Mouse (Mus musculus) intestine, postnatal 0 days (tissue): ENCODE measurements around the gene Tgfbr3. TPM values are rescaled to one million over a fixed set of nuclear protein-coding genes. Genes with fewer than 3 reads are reported as not detected.

ENCODE experiments used
- ATAC-seq: fragments of 200-750 bp; cut with Nextera tagmentation; 2 replicates; pipeline ENCODE4 v1.8.0; 2017; ENCODE audit warnings: mild to moderate bottlenecking, moderate TSS enrichment, moderate library complexity
- H3K27ac ChIP-seq: fragments of 300-500 bp; sonication (generic); 2 replicates; pipeline ENCODE4 v1.5.1; 2014; ENCODE audit warnings: mild to moderate bottlenecking, low read depth, low read length, moderate library complexity
- H3K27me3 ChIP-seq: fragments of 300-500 bp; sonication (generic); replicated peaks from 2 replicates; pipeline ENCODE4 v1.6.1; 2014; ENCODE audit warnings: low read length, mixed read lengths; ENCODE audit not compliant: control insufficient read depth, insufficient read depth
- H3K36me3 ChIP-seq: fragments of 300-500 bp; sonication (generic); 2 replicates; pipeline ENCODE4 v1.6.1; 2014; ENCODE audit warnings: mild to moderate bottlenecking, moderate library complexity; ENCODE audit not compliant: control insufficient read depth, insufficient read depth
- H3K4me1 ChIP-seq: fragments of 300-500 bp; sonication (generic); replicated peaks from 2 replicates; pipeline ENCODE4 v1.6.1; 2014; ENCODE audit warnings: antibody characterized with exemption, low read length, mixed read lengths; ENCODE audit not compliant: control insufficient read depth, insufficient read depth
- H3K4me2 ChIP-seq: fragments of 300-500 bp; sonication (generic); replicated peaks from 2 replicates; pipeline ENCODE4 v1.6.1; 2014; ENCODE audit warnings: low read depth, mild to moderate bottlenecking, moderate library complexity
- H3K4me3 ChIP-seq: fragments of 300-500 bp; sonication (generic); 2 replicates; pipeline ENCODE4 v1.5.1; 2014; ENCODE audit warnings: low read depth, low read length
- H3K9ac ChIP-seq: fragments of 300-500 bp; sonication (generic); 2 replicates; pipeline ENCODE4 v1.6.1; 2014; ENCODE audit warnings: mild to moderate bottlenecking, low read depth, low read length
- H3K9me3 ChIP-seq: fragments of 300-500 bp; sonication (generic); 2 replicates; pipeline ENCODE4 v1.6.1; 2016; ENCODE audit warnings: mixed run types; ENCODE audit not compliant: control insufficient read depth
- CTCF ChIP-seq: sonication (generic); IDR thresholded peaks from 2 replicates; pipeline ENCODE4 v1.5.1; 2016; ENCODE audit warnings: low read depth, mild to moderate bottlenecking, control low read depth, antibody characterized with exemption, moderate library complexity
- WGBS: fragments of 180-500 bp; shearing (Covaris S2); extraction: QIAGEN DNeasy Blood & Tissue Kit; methylation state at CpG from one replicate; pipeline ENCODE4 v1.1.7; 2014; 5-methylcytosine and 5-hydroxymethylcytosine counted together
- polyA plus RNA-seq: library from polyadenylated mRNA; unstranded; fragments of >200 nt; fragmentation: Nextera tagmentation; extraction: Ambion mirVana; gene quantifications from 2 replicates; pipeline ENCODE4 v1.2.1, GENCODE M21; 2015

Tgfbr3 gene
- polyA plus RNA-seq, 1 experiment from 2014 or later, result 7.5 TPM

- Histone ChIP-seq H3K27ac (no peak overlapping the region), H3K27me3 (no peaks in the 10 kb centered on the region), H3K36me3 (no peaks in the 10 kb centered on the region), H3K9me3 (no peaks in the 10 kb centered on the region), H3K4me3 (no peak overlapping the region), H3K4me2 (no peak overlapping the region), H3K4me1 (no peaks in the 10 kb centered on the region), H3K9ac (no peak overlapping the region)
- no peak for TF ChIP-seq CTCF
- ATAC-seq, result no peak
- 79% methylated on average over 8 of the region's 8 CpGs for WGBS
These were observed 129.2 kb downstream of the Tgfbr3 start for GRCm38 (mm10) chr5:107159914-107160890.

GRCm38 (mm10) chr5:107158531-107159178, 130.8 kb downstream of the Tgfbr3 start:
- WGBS, result 91% methylated on average over 7 of the region's 7 CpGs
- no peak for ATAC-seq

DNA sequence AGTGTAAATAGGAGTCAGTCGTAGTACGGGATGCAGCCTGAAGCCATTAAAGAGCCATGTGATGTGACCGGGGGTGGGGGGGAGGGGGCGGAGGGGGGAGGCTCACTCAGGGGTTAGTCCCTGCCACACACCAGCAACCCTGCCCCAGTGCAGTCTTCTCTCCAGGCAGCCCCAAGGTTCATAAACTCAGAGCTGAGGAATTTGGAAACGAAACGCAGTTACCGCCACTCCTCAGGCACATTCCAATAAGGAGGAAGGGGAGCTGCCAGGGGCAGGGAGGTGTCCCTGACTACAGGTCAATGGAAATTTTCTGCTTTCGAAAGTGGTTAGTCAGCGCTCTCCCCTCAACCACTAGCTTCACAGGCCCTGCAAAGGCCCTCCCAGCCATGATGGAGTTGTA, 132.0 kb downstream of the Tgfbr3 start:
- H3K4me3 ChIP-seq, result no peak overlapping the region
- H3K4me1 ChIP-seq, result no peaks in the 10 kb centered on the region
- no peaks in the 10 kb centered on the region for H3K27me3 ChIP-seq
- H3K27ac ChIP-seq, result no peak overlapping the region
- no peak for TF ChIP-seq CTCF
- 47% methylated on average over 9 of the region's 9 CpGs for WGBS
- ATAC-seq, result no peak
- no peak overlapping the region for H3K9ac ChIP-seq
- no peak overlapping the region for H3K4me2 ChIP-seq
- H3K9me3 ChIP-seq, result no peaks in the 10 kb centered on the region
- H3K36me3 ChIP-seq, result no peaks in the 10 kb centered on the region

More at GRCm38 (mm10) chr5:107158531-107159178, 130.8 kb downstream of the Tgfbr3 start:
- Histone ChIP-seq H3K4me2 (no peak overlapping the region), H3K9me3 (no peaks in the 10 kb centered on the region), H3K36me3 (no peaks in the 10 kb centered on the region), H3K27me3 (no peaks in the 10 kb centered on the region), H3K9ac (no peak overlapping the region), H3K4me1 (no peaks in the 10 kb centered on the region), H3K27ac (no peak overlapping the region), H3K4me3 (no peak overlapping the region)
- TF ChIP-seq CTCF, result no peak

DNA sequence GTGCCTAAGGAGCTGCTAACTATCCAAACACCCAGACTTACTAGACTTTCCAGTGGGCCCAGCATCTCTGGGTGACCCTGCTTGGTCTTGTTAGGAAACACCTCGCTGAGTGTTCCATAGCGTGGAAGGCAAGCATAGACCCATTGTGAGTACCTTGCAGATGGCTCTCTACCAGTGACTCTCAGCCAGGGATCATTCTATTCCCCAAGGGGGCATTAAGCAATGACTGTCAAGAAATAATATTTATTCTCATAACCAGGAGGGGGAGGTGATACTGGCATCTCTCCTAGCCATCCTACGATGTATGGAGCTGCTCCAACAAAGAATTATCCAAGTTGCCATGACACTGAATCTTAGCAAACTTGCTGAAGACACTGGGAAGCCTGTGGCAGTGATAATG, 133.3 kb downstream of the Tgfbr3 start:
- H3K4me1 ChIP-seq, result no peaks in the 10 kb centered on the region
- no peaks in the 10 kb centered on the region for H3K36me3 ChIP-seq
- H3K27ac ChIP-seq, result no peak overlapping the region
- H3K27me3 ChIP-seq, result no peaks in the 10 kb centered on the region
- WGBS, result 86% methylated on average over 3 of the region's 3 CpGs
- no peak overlapping the region for H3K4me2 ChIP-seq
- H3K9me3 ChIP-seq, result no peaks in the 10 kb centered on the region
- H3K9ac ChIP-seq, result no peak overlapping the region
- ATAC-seq, result no peak
- H3K4me3 ChIP-seq, result no peak overlapping the region
- TF ChIP-seq CTCF, result no peak

DNA sequence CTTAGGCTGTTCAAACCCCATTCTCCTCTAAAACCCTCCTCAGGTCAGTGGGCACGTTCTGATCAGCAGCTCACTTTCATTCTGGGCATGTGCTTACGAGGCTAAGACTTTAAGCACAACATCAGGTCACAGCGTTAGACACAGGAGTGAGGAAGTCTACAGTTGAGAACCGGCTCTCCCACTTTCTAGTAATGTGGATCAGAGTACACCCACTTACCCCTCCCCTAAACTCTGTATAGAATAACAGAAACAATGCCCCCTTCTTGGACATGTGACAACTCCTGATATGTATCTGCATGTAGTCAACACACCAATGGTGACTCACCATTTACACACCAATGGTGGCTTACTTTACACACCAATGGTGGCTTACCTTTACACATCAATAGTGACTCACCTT, 136.4 kb downstream of the Tgfbr3 start:
- no peak for ATAC-seq
- 68% methylated on average over 4 of the region's 4 CpGs for WGBS

DNA sequence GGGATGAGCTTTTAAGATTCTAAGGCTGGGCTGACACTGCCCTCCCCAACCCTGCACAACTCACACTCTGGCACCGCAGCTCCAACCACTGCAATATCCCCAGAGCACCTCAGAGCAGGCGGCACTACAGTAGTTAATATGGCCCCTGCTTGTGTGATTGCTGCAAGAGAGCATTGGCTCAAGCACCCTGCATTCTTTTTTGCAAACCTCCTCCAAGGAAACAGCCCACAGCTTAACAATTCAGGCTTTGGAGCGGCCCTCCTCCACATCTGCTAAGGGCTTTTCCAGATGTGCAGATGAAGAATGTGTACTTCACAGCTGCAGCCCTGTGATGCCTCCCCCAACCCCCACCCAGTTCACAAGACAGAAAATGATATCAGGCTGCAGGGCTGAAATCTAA, 138.1 kb downstream of the Tgfbr3 start:
- Histone ChIP-seq H3K4me1 (0 out of 2 replicates have a peak, but pooled peaks cover 3% of the 10 kb centered on the region), H3K9me3 (no peaks in the 10 kb centered on the region), H3K9ac (no peak overlapping the region), H3K4me2 (no peak overlapping the region), H3K4me3 (no peak overlapping the region), H3K36me3 (no peaks in the 10 kb centered on the region), H3K27me3 (no peaks in the 10 kb centered on the region), H3K27ac (no peak overlapping the region)
- WGBS, result 68% methylated on average over 3 of the region's 3 CpGs
- ATAC-seq, result no peak
- TF ChIP-seq CTCF, result no peak

More for the DNA sequence above, 136.4 kb downstream of the Tgfbr3 start:
- Histone ChIP-seq H3K27me3 (no peaks in the 10 kb centered on the region), H3K36me3 (no peaks in the 10 kb centered on the region), H3K9ac (no peak overlapping the region), H3K27ac (no peak overlapping the region), H3K4me3 (no peak overlapping the region), H3K4me1 (0 out of 2 replicates have a peak, but pooled peaks cover 3% of the 10 kb centered on the region), H3K4me2 (no peak overlapping the region), H3K9me3 (no peaks in the 10 kb centered on the region)
- no peak for TF ChIP-seq CTCF
